Mouse (Mus musculus) left cerebral cortex, postnatal 25 days (tissue): ENCODE results near the gene Slc13a3. TPM values are rescaled to one million over a fixed set of nuclear protein-coding genes. Genes with fewer than 3 reads are reported as not detected.

Experiments
- DNase-seq, 2 experiments: peaks; one replicate each; pipeline ENCODE4 v3.0.0; 2022; ENCODE audit warnings: low spot score in 2 of 2, mixed read lengths in 1 of 2
- intact Hi-C: fragments of 180-260 bp; cut with DNase I; formaldehyde crosslinking; loops from one replicate; pipeline ENCODE4 v1.15.1; 2025
- total RNA-seq, 2 experiments: library from RNA; stranded (reverse); gene quantifications; 2 replicates each; pipeline ENCODE4 v1.2.3; 2021

Gene Slc13a3
- total RNA-seq, 2 experiments from 2014 or later, result 16.4 to 17.8 TPM

DNA sequence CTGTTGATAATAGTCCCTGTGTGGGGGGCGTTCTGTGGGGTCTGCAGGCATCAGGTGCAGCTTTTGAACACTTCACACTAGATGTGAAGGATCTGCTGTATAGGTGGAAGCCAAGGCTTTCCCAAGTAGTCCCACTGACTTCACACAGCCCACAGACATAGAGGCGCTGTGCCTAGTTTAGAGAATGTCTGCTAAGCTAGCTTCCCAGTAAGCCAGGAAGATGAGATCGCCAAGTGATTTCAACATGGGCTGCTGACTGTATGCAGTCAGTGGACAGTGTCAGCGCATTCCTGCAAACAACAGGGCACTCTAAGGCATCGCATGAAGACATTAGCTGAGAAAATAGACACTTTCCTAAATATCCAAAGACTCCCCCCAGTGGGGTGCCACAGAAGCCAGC is 97.6 kb downstream of the Slc13a3 start:
- intact Hi-C loops, result no loop called here

DNA sequence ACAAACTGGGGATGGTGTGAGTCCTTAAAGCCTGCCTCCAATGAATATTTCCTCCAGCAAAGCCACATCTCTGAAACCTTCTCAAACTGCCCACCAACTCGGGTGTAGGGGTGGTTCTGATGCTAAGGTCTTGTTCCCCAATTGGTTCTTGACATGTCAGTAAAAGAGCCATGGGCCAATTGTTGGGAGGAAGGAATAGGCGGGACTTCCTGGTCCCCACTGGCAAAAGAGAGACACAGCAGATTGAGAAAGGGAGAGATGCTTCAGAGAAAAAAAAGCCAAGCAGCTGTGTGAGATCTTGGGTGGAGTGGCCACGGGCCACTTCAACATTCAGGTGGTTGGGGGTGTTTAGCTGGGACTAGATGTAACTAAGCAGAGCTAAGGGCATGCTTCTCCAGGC is 102.0 kb downstream of the Slc13a3 start:
- intact Hi-C loops, result no loop called here
- peak; percentile 42 to 75 for DNase-seq

More for the DNA sequence above, 97.6 kb downstream of the Slc13a3 start:
- DNase-seq, result peak in 1 of 2 experiments; percentile 53

DNA sequence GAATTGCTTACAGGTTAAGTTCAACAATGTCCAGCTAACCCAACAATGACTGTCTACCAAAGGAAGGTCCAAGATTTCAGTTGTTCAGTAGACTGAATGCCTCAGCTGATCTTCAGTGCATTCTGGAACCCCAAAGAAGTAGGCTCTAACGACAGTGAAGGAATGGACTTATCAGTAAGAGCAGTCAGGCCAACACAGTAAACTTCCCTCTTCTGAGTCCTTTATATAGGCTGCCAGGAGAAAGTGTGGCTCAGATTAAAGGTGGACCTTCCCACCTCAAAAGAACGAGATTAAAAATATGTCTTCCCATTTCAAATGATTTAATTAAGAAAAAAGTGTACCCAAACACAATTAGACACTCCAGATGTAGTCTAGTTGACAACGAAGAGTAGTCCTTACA is 102.7 kb downstream of the Slc13a3 start:
- intact Hi-C loops, result no loop called here
- DNase-seq, result no peak

DNA sequence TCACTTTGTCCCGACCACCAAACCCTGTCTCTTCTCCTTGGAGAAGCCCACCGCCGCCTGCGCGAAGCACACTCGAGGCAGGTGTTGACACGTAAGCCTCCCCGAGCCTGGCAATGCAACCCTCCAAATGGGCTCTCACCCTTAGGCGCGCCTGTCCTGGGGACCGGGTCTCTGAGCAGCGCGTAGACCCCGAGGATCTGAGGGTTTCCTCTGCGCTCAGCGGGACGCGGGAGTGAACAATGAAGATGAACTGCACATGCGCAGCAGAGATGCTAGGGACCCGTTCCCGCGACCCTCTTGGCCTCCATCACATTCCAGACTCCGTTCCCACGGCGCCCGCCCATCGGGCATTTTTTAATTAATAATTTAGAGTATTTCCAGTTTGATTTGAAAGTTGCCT is 104.5 kb downstream of the Slc13a3 start, which contains the start of gene Zfp663:
Gene Zfp663, minus strand, starts transcription at position 234 of the 400 bp plus-strand sequence.
- intact Hi-C loops, result no loop called here
- DNase-seq, result no peak

DNA sequence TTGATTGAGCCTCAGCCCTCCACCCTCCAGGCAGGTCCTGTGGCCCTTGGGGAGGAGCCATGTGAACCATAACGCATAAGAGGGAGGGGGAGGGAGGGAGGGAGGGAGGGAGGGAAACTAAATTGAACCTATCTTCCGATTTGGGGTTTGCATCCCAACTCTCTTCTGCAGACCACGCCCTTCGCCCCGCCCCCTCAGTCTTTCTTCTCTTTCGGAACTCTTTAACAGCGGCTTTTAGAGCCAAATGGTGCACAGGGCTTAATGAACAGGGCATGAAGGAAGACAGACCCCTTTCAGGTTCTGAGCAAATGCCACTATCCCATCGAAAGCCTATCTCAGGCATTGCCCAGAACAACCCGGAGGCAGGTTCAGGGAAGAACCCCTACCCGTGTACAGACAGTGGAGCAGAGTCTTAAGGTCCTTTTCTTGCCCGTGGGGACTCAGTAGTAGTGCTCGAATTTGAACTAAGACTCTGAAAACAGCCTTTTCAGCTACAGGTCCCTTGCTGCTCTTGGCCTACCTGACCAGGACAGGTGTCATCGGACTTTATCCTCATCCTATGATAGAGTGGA is 105.1 kb downstream of the Slc13a3 start:
- intact Hi-C loops, result no loop called here

DNA sequence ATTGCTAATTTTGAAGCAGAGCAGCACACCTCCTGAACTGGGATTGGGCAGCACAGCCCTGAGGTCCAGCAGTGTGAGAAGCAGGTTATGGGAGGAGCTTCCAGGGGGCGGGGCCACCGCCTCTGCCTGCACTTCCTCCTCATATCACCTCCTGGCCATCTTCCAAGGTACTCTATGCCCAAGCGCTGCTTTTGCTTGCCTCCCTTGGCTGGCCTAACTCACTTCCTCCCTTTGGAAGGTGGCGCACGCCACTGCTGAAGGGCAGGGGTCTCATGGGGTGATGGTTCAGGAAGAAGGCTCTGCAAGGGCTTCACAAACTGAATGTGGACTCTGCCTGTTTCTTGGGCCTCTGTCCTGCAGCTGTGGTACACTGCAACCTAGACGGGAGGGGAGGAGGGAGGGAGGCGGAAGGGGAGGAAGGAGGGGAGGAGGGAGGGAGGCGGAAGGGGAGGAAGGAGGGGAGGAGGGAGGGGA is 105.9 kb downstream of the Slc13a3 start:
- no peak for DNase-seq
- intact Hi-C loops, result no loop called here

More for the DNA sequence above, 105.1 kb downstream of the Slc13a3 start:
- no peak for DNase-seq

DNA sequence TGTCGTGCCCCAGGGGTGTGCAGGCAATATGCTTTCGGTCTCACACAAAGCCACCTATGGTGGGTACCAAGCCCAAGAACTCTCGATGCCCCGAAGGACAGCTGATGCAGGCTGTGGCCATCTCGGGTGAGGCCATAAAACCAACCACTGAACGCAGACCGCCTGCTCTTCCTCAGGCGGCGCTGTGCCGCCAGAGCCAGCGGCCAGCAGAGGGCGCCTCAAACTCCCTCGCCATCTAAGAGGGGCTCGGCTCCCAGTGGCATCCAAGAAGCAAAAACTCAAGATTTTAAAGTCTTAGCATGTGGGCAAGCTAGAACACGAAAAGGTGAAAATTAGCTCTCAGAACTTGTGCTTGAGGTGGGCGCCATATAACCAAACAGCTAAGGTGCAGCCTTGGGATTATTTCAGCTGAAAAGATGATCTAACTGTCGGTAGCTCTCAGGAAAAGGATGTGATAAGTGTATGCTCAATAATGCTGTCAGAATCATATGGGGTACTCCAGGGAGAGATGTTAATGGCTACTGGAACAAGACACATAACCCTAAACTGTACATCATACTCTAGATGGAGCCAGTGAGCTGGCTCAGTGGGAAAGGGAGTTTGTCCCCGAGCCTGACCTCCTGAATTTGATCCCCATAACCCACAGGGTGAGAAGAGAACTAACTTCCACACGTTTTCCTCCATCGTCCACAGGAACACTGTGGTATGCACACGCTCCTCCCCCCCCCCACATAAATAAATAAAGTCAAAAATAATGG is 108.5 kb downstream of the Slc13a3 start:
- intact Hi-C loops, result loop anchor here (1.0 to 5.0 kb wide), 4 partner anchors 44 to 407 kb away; partner anchors contain the start of gene Cdh22
- DNase-seq, result peak in 1 of 2 experiments; percentile 51

DNA sequence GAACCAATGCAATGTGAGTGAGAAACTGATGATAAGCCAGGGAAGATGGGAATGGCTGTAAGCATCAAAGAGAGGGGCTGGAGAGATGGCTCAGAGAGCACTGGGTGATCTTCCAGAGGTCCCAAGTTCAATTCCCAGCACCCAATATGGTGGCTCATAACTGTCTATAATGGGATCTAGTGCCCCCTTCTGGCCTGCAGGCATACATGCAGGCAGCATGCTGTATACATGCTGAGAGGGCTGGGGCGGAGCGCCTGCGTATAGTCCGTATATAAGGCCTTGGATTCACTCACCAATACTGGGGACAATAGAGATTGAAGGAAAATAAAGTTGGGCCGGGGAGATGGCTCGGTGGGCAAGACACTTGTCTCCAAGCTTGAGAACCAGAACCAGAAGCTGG is 109.7 kb downstream of the Slc13a3 start:
- no peak for DNase-seq
- intact Hi-C loops, result loop anchor here (5.0 kb wide), 2 partner anchors 131 to 406 kb away; partner anchors contain the start of gene Cdh22

DNA sequence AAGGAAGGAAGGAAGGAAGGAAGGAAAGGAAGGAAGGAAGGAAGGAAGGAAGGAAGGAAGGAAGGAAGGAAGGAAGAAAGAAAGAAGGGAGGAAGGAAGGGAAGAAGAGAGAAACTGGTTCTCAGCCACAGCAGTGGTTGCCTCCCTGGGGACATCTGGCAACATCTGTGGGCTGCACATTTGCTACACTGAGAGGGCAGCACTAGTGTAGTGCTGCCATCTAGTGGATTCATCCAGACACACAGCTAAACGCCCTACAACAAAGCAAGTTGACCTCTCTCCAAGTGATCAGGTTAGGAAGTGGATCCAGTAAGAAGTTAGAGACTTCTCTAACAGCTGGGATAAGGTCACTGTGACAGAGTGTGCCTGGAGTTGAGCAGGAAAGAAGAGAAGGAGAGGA is 112.2 kb downstream of the Slc13a3 start:
- intact Hi-C loops, result loop anchor here (2.0 to 5.0 kb wide), 3 partner anchors 129 to 404 kb away; partner anchors contain the start of gene Cdh22
- DNase-seq, result peak; percentile 44 to 56

Other genes with a start within 250 kb of the Slc13a3 start
- 10 to 100 TPM; 53.9 to 54.7 TPM for gene Cdh22, start 238.4 kb downstream of the Slc13a3 start, total RNA-seq
- 10 to 100 TPM; 55.3 to 56.6 TPM for gene Slc35c2, start 185.4 kb downstream of the Slc13a3 start, total RNA-seq
- 100 to 1,000 TPM; 171 to 173 TPM for gene Elmo2, start 146.8 kb downstream of the Slc13a3 start, total RNA-seq
- gene Zfp663, start 104.5 kb downstream of the Slc13a3 start, total RNA-seq, result under 1 TPM in 1 of 2 experiments, not detected in 1; 0.50 TPM
- 10 to 100 TPM; 14.0 to 14.2 TPM for gene Zfp334, start 85.0 kb downstream of the Slc13a3 start, total RNA-seq
- not detected for gene Ocstamp, start 72.8 kb downstream of the Slc13a3 start, total RNA-seq
- gene Trp53rka, start 20.1 kb upstream of the Slc13a3 start, total RNA-seq, result 10 to 100 TPM; 20.4 to 20.9 TPM
- under 1 TPM; 0.78 to 0.83 TPM for gene Slc2a10, start 30.6 kb upstream of the Slc13a3 start, total RNA-seq
- gene Eya2, start 121.8 kb upstream of the Slc13a3 start, total RNA-seq, result 1 to 10 TPM; 3.5 to 3.6 TPM